Mouse (Mus musculus) ovary, adult 2 months (tissue): Measurements from ENCODE around the gene Slc27a5. TPM values are rescaled to one million over a fixed set of nuclear protein-coding genes. Genes with fewer than 3 reads are reported as not detected.

Experiments used
- polyA plus RNA-seq: library from polyadenylated mRNA; depleted of rRNA; stranded (reverse); fragments of >200 nt; gene quantifications from 2 replicates; pipeline ENCODE4 v1.2.3, GENCODE M21; 2012; rRNA removed

Gene Slc27a5
- 0.14 and 0.92 TPM in 2 replicates for polyA plus RNA-seq

DNA sequence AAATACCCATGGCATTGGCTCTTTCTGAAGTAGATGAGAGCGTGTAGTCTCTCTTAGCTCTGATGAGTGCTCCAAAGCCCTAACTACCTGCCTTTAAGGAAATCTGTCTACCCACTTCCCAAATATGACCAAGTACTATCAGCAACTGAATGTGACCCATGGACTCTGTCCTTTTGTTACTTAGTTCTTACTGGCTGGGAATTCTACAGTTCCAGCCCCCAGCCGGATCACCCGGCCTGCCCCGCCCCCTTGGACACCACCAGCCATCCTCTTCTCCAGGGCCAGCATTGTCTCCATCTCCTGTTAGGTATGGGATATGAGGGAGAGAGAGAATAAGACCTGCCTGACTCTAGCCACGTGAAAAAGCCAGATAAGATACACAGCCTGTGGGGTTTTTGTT, at the start of gene Slc27a5:
Gene Slc27a5, minus strand, starts transcription at position 140 of the 400 bp plus-strand sequence.

DNA sequence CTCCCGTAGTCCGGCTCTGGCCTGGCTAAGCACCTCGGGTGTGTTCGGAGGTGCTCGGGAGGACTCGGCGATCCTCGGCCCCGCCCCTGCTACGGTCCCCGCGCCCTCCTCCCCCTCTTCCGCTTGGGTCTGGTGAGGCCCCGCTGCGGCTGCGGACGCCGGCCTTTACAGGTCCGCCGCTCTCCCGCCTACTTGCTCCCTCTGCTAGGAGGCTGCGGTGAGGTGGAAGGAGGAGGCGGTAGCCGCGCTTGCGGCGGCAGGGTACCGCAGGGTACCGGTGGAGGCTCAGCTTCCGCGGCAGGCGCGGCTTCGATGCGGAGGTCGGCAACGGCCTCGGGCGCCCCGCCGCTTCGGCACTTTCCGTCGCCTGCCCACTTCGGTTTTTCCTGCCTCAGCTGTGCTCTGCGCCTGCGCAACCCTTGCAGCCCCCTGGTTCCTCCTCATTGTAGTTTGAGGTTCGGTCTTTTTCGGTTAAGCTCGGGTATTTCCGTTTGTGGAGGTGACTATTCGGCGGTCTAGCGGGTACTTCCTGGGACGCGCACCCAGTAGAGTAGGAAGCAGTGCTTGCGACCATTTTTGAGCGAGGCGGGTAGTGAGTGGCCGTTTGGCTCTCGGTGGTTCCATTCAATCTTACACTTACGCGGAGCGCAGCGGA, 40.0 kb upstream of the Slc27a5 start, which contains the start of gene Ube2m:
Gene Ube2m, minus strand, starts transcription at position 375 of the 655 bp plus-strand sequence.

DNA sequence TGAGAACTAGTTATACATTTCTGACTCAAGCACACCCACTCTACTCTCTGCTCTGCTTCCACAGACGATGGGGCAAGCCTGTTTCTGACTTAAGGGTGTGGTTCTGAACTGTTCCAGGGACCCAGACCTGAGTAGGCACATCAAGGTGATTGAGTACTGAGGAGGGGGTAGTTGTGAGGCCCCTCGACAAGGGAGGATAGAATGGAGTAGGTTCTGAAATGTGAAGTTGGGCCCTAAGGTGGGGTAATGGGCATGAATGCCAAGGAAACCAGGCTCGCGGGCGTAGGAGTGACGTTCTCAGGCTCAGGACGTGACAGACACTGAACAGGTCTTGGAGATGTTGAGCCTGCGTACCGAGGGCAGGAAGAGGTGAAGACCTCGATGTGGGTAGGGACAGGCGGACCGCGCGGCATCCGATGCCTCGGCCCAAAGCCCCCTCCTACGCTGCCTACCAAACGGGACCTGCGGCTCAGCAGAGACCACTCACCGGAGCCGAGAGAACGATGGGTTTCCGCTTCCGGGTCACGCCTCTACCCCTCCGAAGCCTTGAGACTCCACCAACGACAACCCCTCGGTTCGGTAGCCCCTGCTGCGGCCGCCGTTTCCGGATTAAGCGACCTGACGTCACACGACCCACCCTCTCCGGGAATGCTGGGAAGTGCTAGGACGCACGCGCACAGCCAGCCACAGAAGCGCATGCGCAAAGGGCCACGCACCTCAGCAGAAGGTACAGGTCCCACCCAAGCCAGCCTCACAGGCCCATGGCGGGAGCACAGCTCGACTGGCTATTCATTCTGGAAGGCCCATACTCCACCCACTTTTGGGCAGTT, 36.4 kb upstream of the Slc27a5 start, which contains the start of gene Chmp2a:
Gene Chmp2a, minus strand, starts transcription at position 660 of the 830 bp plus-strand sequence.

DNA sequence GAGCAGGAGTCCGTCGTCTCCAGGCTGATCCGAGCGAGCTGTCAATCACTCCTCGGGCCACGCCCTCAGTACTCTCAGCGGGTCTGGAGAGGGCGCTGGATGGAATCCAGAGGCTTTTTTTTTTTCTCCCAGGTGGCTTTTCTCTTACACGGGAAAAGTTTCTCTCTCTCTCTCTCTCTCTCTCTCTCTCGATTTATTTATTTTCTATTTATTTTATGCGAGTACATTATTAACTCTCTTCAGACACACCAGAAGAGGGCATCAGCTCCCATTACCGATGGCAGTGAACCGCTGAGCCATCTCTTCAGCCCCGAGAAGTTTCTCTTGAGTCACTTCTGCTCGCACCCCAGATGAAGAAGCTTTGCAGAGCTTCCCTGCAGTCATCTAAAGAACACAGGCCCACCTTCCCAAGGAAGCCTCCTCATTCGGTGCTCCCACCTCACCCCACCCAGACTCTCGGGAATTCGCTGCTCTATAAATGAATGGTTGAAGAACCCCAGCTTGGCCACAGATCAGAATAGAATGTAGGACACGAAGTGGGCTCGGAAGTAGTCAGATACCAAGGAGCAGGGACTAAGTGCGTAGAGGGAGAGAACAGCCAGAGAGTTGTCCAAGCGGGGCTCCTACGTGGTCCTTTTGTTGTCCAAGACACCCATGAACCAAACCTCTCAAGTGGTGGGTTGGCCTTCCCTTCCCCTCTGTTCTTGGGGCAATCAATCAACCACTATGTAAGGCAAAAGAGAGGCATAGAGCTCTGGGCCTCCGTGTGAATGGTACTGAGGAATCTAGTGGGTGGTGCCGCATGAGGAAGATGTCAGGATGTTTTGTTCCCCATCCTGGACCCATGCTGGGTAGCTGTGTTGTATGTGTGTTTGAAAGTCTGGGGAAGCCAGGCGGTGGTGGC, 12.3 kb upstream of the Slc27a5 start, which contains the start of gene Zbtb45:
Gene Zbtb45, minus strand, starts transcription at position 30 of the 904 bp plus-strand sequence.

DNA sequence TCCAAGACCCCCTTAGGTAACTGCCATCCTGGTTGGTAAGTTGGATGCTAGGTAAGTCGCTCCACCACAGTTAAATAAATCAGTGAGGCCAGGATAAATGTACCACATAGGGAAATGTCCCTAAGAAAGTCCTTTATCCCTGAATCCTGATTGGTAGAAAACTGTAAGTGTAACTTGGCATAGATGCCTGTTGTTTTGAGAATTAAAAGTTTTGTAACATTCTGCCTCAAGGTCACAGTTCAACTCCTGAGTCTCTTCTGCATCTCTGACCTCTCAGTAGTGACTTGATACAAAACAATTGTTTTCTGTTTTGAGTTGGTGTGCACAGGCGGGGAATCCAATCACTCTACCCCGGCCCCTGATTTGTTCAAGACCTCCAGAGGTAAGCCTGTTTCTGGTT, 859 bp upstream of the Slc27a5 start, which contains the start of gene Trim28:
Gene Trim28, plus strand, starts transcription at position 264 of the 400 bp plus-strand sequence.

DNA sequence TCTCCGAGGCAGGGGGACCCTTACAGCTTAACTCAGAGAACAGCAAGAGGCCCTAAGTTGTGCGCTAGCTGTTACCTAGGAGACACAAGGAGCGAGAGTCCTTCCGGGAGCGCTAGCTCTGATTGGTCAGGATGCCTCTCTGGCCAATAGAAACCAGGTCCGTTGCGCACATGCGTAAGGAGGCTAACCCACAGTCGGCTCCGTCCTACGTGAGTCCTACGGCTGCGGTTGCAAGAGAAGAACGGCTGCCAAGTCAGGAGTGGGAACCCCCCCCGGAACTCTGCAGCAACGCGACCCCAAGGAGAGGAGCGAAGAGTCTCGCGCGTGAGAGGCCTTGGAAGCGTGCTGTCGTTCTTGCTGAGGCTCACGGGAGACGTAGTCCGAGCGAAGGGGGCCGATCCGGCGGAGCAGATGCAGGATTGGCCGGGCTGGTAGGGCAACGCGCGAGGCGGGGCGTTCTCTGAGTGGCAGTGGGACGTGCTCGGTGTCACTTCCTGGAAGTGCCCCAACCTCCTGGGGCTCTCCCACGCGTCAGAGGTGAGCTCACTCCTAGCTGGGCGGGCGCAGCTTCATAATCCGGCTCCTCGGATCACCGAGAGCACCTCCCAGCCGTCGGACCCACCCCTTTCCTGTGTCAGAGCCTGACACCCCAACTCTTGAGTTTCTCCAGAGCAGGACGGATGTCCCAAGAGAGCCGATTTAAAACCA, 20.2 kb downstream of the Slc27a5 start, which contains the start of gene Zfp446:
Gene Zfp446, plus strand, starts transcription at position 167 of the 708 bp plus-strand sequence.

DNA sequence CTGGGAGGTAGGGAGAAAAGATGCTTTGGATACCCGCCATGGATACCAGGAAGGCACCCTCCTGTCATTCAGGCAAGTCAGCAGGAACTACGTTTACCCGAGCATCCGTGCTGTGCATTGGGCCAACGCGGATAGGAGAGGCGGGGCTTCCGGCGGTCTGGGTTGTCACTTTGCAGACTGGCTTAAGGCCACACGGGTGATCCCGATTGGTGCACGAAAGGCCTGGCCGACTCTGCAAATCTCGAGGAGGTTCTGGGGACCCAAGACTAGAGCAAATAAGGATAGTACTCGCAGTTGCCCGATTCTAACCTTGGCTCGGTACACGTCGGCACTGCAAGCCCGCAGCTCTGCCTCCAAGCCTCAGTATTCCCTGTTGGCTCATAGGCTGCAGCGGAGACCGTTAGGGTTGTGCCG, 32.3 kb downstream of the Slc27a5 start, which contains the start of gene Zfp324:
Gene Zfp324, plus strand, starts transcription at position 161 of the 414 bp plus-strand sequence.

Other genes with a start within 250 kb of the Slc27a5 start
- 3.9 and 4.8 TPM in 2 replicates for gene Zscan18, start 194.6 kb downstream of the Slc27a5 start, polyA plus RNA-seq
- 0.62 and 1.2 TPM in 2 replicates for gene Zfp329, start 179.3 kb downstream of the Slc27a5 start, polyA plus RNA-seq
- 4.6 and 11.1 TPM in 2 replicates for gene Zfp110, start 163.4 kb downstream of the Slc27a5 start, polyA plus RNA-seq
- gene Zfp128, start 117.0 kb downstream of the Slc27a5 start, polyA plus RNA-seq = 1.4 and 1.5 TPM in 2 replicates
- 15.0 and 21.0 TPM in 2 replicates for gene Zscan22, start 100.4 kb downstream of the Slc27a5 start, polyA plus RNA-seq
- gene Rps5, start 75.9 kb downstream of the Slc27a5 start, polyA plus RNA-seq = 4,303 and 5,955 TPM in 2 replicates
- gene Rnf225, start 70.8 kb downstream of the Slc27a5 start, polyA plus RNA-seq = 1.1 and 1.4 TPM in 2 replicates
- 15.2 and 15.9 TPM in 2 replicates for gene Zfp324, start 32.4 kb downstream of the Slc27a5 start, polyA plus RNA-seq
- 8.6 and 10.7 TPM in 2 replicates for gene Zfp446, start 20.3 kb downstream of the Slc27a5 start, polyA plus RNA-seq
- 489 and 576 TPM in 2 replicates for gene Trim28, start 922 bp upstream of the Slc27a5 start, polyA plus RNA-seq
- 65.0 and 66.4 TPM in 2 replicates for gene Zbtb45, start 11.8 kb upstream of the Slc27a5 start, polyA plus RNA-seq
- gene Chmp2a, start 36.6 kb upstream of the Slc27a5 start, polyA plus RNA-seq = 67.1 and 76.2 TPM in 2 replicates
- gene Ube2m, start 40.1 kb upstream of the Slc27a5 start, polyA plus RNA-seq = 121 and 156 TPM in 2 replicates
- gene Mzf1, start 56.6 kb upstream of the Slc27a5 start, polyA plus RNA-seq = 8.6 and 8.9 TPM in 2 replicates
- not detected in 2 replicates for gene Vmn1r85, start 97.0 kb upstream of the Slc27a5 start, polyA plus RNA-seq
- not detected in 2 replicates for gene Vmn1r86, start 121.7 kb upstream of the Slc27a5 start, polyA plus RNA-seq
- not detected in 2 replicates for gene Vmn1r87, start 142.0 kb upstream of the Slc27a5 start, polyA plus RNA-seq
- gene Vmn1r88, start 161.4 kb upstream of the Slc27a5 start, polyA plus RNA-seq = not detected in 2 replicates
- gene Vmn1r89, start 214.8 kb upstream of the Slc27a5 start, polyA plus RNA-seq = not detected in 2 replicates